Mouse (Mus musculus) limb, embryonic 13.5 days (tissue): ENCODE measurements around the gene Sppl2a. TPM values are rescaled to one million over a fixed set of nuclear protein-coding genes. Genes with fewer than 3 reads are reported as not detected.

Experiments used
- ATAC-seq: fragments of 200-750 bp; cut with Nextera tagmentation; 2 replicates; pipeline ENCODE4 v1.8.0; 2017; ENCODE audit warnings: low read depth, moderate number of reproducible peaks, moderate TSS enrichment; ENCODE audit not compliant: low FRiP score
- H3K27ac ChIP-seq: fragments of 300-500 bp; sonication (generic); 2 replicates; pipeline ENCODE4 v1.5.1; 2015; ENCODE audit warnings: inconsistent platforms, mild to moderate bottlenecking, moderate library complexity
- H3K27me3 ChIP-seq: fragments of 300-500 bp; sonication (generic); 2 replicates; pipeline ENCODE4 v1.6.1; 2015; ENCODE audit warnings: mild to moderate bottlenecking, inconsistent platforms
- H3K36me3 ChIP-seq: fragments of 300-500 bp; sonication (generic); 2 replicates; pipeline ENCODE4 v1.6.1; 2015; ENCODE audit warnings: inconsistent platforms, mild to moderate bottlenecking, moderate library complexity
- H3K4me1 ChIP-seq: fragments of 300-500 bp; sonication (generic); 2 replicates; pipeline ENCODE4 v1.6.1; 2015; ENCODE audit warnings: inconsistent platforms
- H3K4me2 ChIP-seq: fragments of 300-500 bp; sonication (generic); replicated peaks from 2 replicates; pipeline ENCODE4 v1.6.1; 2015; ENCODE audit warnings: inconsistent platforms, mild to moderate bottlenecking, moderate library complexity
- H3K4me3 ChIP-seq: fragments of 300-500 bp; sonication (generic); 2 replicates; pipeline ENCODE4 v1.5.1; 2015; ENCODE audit warnings: moderate library complexity, mild to moderate bottlenecking, inconsistent platforms
- H3K9ac ChIP-seq: fragments of 300-500 bp; sonication (generic); 2 replicates; pipeline ENCODE4 v1.6.1; 2015; ENCODE audit warnings: mild to moderate bottlenecking, inconsistent platforms
- H3K9me3 ChIP-seq: fragments of 300-500 bp; sonication (generic); 2 replicates; pipeline ENCODE4 v1.6.1; 2016; ENCODE audit warnings: inconsistent platforms
- WGBS: fragments of 180-500 bp; shearing (Covaris S2); methylation state at CpG from one replicate; pipeline ENCODE4 v1.1.7; 2015; 5-methylcytosine and 5-hydroxymethylcytosine counted together
- polyA plus RNA-seq: library from polyadenylated mRNA; unstranded; fragments of >200 nt; fragmentation: Nextera tagmentation; extraction: Ambion mirVana; gene quantifications from 2 replicates; pipeline ENCODE4 v1.2.1, GENCODE M21; 2015

Sppl2a gene
- polyA plus RNA-seq, 1 experiment from 2014 or later, result 53.2 TPM

GRCm38 (mm10) chr2:126933921-126934320 lies 886 bp upstream of the Sppl2a start:
- H3K4me3 ChIP-seq, result no peak overlapping the region
- peak overlapping the region; percentile 71 for H3K4me2 ChIP-seq
- no peaks in the 10 kb centered on the region for H3K36me3 ChIP-seq
- no peak overlapping the region for H3K9ac ChIP-seq
- peak overlapping the region; percentile 98; the same call in 1 of the 2 replicates for H3K27ac ChIP-seq
- no peak for ATAC-seq
- no peaks in the 10 kb centered on the region for H3K27me3 ChIP-seq
- peaks cover 3% of the 10 kb centered on the region; the same call in 1 of the 2 replicates for H3K4me1 ChIP-seq
- H3K9me3 ChIP-seq, result no peaks in the 10 kb centered on the region

- Histone ChIP-seq H3K4me3 (peak overlapping the region; percentile 62), H3K4me2 (peak overlapping the region; percentile 71), H3K9ac (peak overlapping the region; percentile 82), H3K27ac (peak overlapping the region; percentile 98), H3K36me3 (no peaks in the 10 kb centered on the region), H3K4me1 (peaks cover 3% of the 10 kb centered on the region; the same call in 1 of the 2 replicates), H3K9me3 (no peaks in the 10 kb centered on the region), H3K27me3 (no peaks in the 10 kb centered on the region)
- 1% methylated on average over 15 of the region's 15 CpGs for WGBS
- no peak; the same call in none of the 2 replicates for ATAC-seq
These were observed 656 bp downstream of the Sppl2a start for GRCm38 (mm10) chr2:126932261-126932896.

- H3K9ac ChIP-seq, result peak overlapping the region; percentile 82; the same call in 1 of the 2 replicates
- no peak for ATAC-seq
- H3K27me3 ChIP-seq, result no peaks in the 10 kb centered on the region
- 0 out of 2 replicates have a peak overlapping the region, but pooled peaks have one; percentile 34 for H3K27ac ChIP-seq
- WGBS, result 52% methylated on average over 4 of the region's 4 CpGs
- H3K4me3 ChIP-seq, result peak overlapping the region; percentile 62
- peaks cover 3% of the 10 kb centered on the region; the same call in 1 of the 2 replicates for H3K4me1 ChIP-seq
- peaks cover 6% of the 10 kb centered on the region for H3K36me3 ChIP-seq
- H3K9me3 ChIP-seq, result no peaks in the 10 kb centered on the region
- peak overlapping the region; percentile 71 for H3K4me2 ChIP-seq
These were observed 1.3 kb downstream of the Sppl2a start for GRCm38 (mm10) chr2:126931784-126932183.

GRCm38 (mm10) chr2:126928681-126929080 lies 4.4 kb downstream of the Sppl2a start:
- Histone ChIP-seq H3K4me1 (peaks cover 2% of the 10 kb centered on the region; the same call in 1 of the 2 replicates), H3K4me3 (no peak overlapping the region), H3K27me3 (no peaks in the 10 kb centered on the region), H3K36me3 (peaks cover 25% of the 10 kb centered on the region), H3K27ac (no peak overlapping the region), H3K9me3 (no peaks in the 10 kb centered on the region), H3K9ac (no peak overlapping the region), H3K4me2 (no peak overlapping the region)
- no peak for ATAC-seq
- WGBS, result 90% methylated on average over 6 of the region's 6 CpGs

- H3K4me1 ChIP-seq, result no peaks in the 10 kb centered on the region
These were observed 12.5 kb downstream of the Sppl2a start for GRCm38 (mm10) chr2:126920358-126921060.

GRCm38 (mm10) chr2:126916236-126916635 lies 16.8 kb downstream of the Sppl2a start:
- no peak overlapping the region for H3K9ac ChIP-seq
- no peak overlapping the region for H3K4me2 ChIP-seq
- WGBS, result 91% methylated on average over 1 of the region's 1 CpGs
- H3K4me3 ChIP-seq, result no peak overlapping the region
- peaks cover 54% of the 10 kb centered on the region for H3K36me3 ChIP-seq
- H3K9me3 ChIP-seq, result no peaks in the 10 kb centered on the region
- no peak overlapping the region for H3K27ac ChIP-seq
- H3K27me3 ChIP-seq, result no peaks in the 10 kb centered on the region
- no peaks in the 10 kb centered on the region for H3K4me1 ChIP-seq
- no peak for ATAC-seq

More at GRCm38 (mm10) chr2:126920358-126921060, 12.5 kb downstream of the Sppl2a start:
- ATAC-seq, result no peak
- H3K27ac ChIP-seq, result no peak overlapping the region
- no peak overlapping the region for H3K4me3 ChIP-seq
- H3K27me3 ChIP-seq, result no peaks in the 10 kb centered on the region
- no peak overlapping the region for H3K9ac ChIP-seq
- no peaks in the 10 kb centered on the region for H3K9me3 ChIP-seq
- H3K36me3 ChIP-seq, result peaks cover 64% of the 10 kb centered on the region
- H3K4me2 ChIP-seq, result no peak overlapping the region
- 91% methylated on average over 12 of the region's 12 CpGs for WGBS

DNA sequence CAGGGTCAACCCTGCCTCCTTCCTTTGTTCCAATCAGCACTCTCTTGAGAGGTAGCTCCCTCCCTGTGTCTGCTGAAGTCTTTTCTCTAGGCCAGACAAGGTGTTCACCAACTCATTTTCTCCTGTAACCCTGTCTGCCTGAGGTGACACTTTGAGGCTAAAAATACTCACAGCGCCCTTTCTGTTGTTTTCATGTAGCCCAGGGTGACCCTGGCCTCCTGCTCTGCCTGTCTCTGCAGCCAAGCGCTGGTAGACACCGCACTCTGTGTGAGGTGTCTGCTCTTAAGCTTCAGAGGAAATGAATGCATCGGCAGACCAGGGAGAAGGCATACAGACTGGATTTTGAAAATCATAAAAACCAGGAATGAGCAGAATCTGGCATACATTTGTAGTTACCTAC lies 18.9 kb downstream of the Sppl2a start:
- Histone ChIP-seq H3K27me3 (no peaks in the 10 kb centered on the region), H3K9ac (no peak overlapping the region), H3K4me1 (no peaks in the 10 kb centered on the region), H3K36me3 (peaks cover 40% of the 10 kb centered on the region), H3K4me2 (no peak overlapping the region), H3K9me3 (no peaks in the 10 kb centered on the region), H3K27ac (no peak overlapping the region), H3K4me3 (no peak overlapping the region)
- WGBS, result 57% methylated on average over 4 of the region's 4 CpGs
- ATAC-seq, result no peak

DNA sequence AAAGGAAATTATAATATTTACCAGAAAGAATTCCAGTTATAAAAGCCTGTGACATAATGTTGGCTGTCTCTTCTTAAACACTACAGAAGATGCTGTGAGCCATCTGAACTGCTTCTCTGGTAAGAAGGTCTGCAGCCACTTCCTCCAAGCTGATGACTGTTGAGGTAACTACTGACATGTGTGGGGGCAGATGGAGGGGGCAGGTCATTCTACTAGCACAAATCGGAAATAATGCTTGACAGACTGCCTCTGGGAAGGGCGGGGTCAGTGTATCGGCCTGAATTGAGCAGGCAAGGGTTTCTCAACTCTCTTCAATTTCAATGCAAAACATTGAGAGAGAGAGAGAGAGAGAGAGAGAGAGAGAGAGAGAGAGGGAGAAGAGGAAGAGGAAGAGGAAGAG lies 28.9 kb downstream of the Sppl2a start:
- WGBS, result 62% methylated on average over 3 of the region's 3 CpGs
- H3K36me3 ChIP-seq, result peaks cover 46% of the 10 kb centered on the region
- no peaks in the 10 kb centered on the region for H3K9me3 ChIP-seq
- no peaks in the 10 kb centered on the region for H3K27me3 ChIP-seq
- H3K9ac ChIP-seq, result no peak overlapping the region
- ATAC-seq, result no peak
- H3K4me1 ChIP-seq, result no peaks in the 10 kb centered on the region
- H3K4me3 ChIP-seq, result no peak overlapping the region
- no peak overlapping the region for H3K4me2 ChIP-seq
- no peak overlapping the region for H3K27ac ChIP-seq

DNA sequence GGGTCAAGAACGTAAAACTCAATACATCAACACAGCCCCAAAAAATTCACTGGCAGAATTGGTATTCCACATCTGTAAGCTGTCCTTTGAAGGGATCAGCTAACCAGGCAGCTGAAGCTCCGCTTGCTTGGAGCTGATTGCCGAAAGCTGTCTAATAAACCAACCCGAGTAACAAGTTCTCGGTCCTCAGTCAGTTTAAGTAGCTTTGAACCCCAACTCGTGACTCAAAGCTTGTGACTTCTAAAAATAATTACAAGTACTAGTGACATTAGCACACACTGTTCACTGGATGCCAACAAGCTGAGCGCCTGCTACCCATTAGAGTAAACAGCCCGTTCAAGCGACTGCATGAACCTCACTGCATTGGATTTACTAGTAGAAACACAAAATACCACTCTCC lies 35.5 kb downstream of the Sppl2a start:
- H3K36me3 ChIP-seq, result peaks cover 38% of the 10 kb centered on the region
- H3K4me2 ChIP-seq, result no peak overlapping the region
- no peak overlapping the region for H3K4me3 ChIP-seq
- H3K4me1 ChIP-seq, result no peaks in the 10 kb centered on the region
- no peak for ATAC-seq
- no peaks in the 10 kb centered on the region for H3K27me3 ChIP-seq
- H3K9me3 ChIP-seq, result no peaks in the 10 kb centered on the region
- 74% methylated on average over 9 of the region's 9 CpGs for WGBS
- no peak overlapping the region for H3K9ac ChIP-seq
- no peak overlapping the region for H3K27ac ChIP-seq

- Histone ChIP-seq H3K9ac (no peak overlapping the region), H3K4me2 (no peak overlapping the region), H3K9me3 (no peaks in the 10 kb centered on the region), H3K4me3 (no peak overlapping the region), H3K27ac (no peak overlapping the region), H3K27me3 (no peaks in the 10 kb centered on the region), H3K36me3 (peaks cover 32% of the 10 kb centered on the region), H3K4me1 (no peaks in the 10 kb centered on the region)
- no peak for ATAC-seq
- 84% methylated on average over 6 of the region's 6 CpGs for WGBS
These were observed 36.1 kb downstream of the Sppl2a start for GRCm38 (mm10) chr2:126896941-126897340.

GRCm38 (mm10) chr2:126894245-126894644 lies 38.8 kb downstream of the Sppl2a start:
- WGBS, result 92% methylated on average over 3 of the region's 3 CpGs
- no peak overlapping the region for H3K9ac ChIP-seq
- H3K9me3 ChIP-seq, result no peaks in the 10 kb centered on the region
- H3K4me3 ChIP-seq, result no peak overlapping the region
- ATAC-seq, result no peak
- peaks cover 14% of the 10 kb centered on the region for H3K36me3 ChIP-seq
- no peak overlapping the region for H3K4me2 ChIP-seq
- H3K27me3 ChIP-seq, result no peaks in the 10 kb centered on the region
- H3K27ac ChIP-seq, result no peak overlapping the region
- no peaks in the 10 kb centered on the region for H3K4me1 ChIP-seq

DNA sequence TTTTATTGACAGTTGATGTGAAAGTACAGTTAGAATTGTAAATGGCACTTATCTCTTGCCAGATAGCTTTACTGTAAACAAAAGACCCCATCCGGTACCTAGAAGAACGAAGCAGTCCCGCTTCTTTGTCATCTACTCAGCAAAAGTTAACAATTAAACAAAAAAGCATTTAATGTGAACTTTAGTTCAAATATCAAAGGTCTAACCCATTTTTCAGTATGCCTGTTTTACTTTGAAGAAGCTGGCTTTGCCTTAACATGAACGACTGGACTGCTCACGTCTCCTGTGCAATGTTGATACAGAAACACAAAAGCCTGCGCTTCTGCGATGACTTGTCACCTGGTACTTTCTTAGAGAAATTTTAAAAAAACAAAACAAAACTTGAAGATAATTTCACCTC lies 40.7 kb downstream of the Sppl2a start:
- Histone ChIP-seq H3K9ac (no peak overlapping the region), H3K9me3 (no peaks in the 10 kb centered on the region), H3K27me3 (no peaks in the 10 kb centered on the region), H3K36me3 (peaks cover 11% of the 10 kb centered on the region), H3K4me3 (no peak overlapping the region), H3K27ac (no peak overlapping the region), H3K4me1 (no peaks in the 10 kb centered on the region), H3K4me2 (no peak overlapping the region)
- no peak for ATAC-seq
- 94% methylated on average over 7 of the region's 7 CpGs for WGBS
